Mouse (Mus musculus) liver, embryonic 15.5 days (tissue): ENCODE measurements at regions not wholly inside any gene's neighbourhood (a gene's known extent, or its start where the extent isn't known, plus 50 kb on each side); places are given as distances from the start of the nearest gene placed in this dataset.

Experiments used
- ATAC-seq: fragments of 200-750 bp; cut with Nextera tagmentation; 2 replicates; pipeline ENCODE4 v1.8.0; 2017; ENCODE audit warnings: moderate number of reproducible peaks, mild to moderate bottlenecking, moderate library complexity; ENCODE audit not compliant: insufficient read depth
- H3K27ac ChIP-seq: fragments of 300-500 bp; sonication (generic); replicated peaks from 2 replicates; pipeline ENCODE4 v1.5.1; 2015; ENCODE audit warnings: mild to moderate bottlenecking, inconsistent platforms
- H3K27me3 ChIP-seq: fragments of 300-500 bp; sonication (generic); 2 replicates; pipeline ENCODE4 v1.6.1; 2015; ENCODE audit warnings: mild to moderate bottlenecking, inconsistent platforms
- H3K36me3 ChIP-seq: fragments of 300-500 bp; sonication (generic); replicated peaks from 2 replicates; pipeline ENCODE4 v1.6.1; 2015; ENCODE audit warnings: moderate library complexity, mild to moderate bottlenecking, inconsistent platforms
- H3K4me1 ChIP-seq: fragments of 300-500 bp; sonication (generic); replicated peaks from 2 replicates; pipeline ENCODE4 v1.6.1; 2015; ENCODE audit warnings: inconsistent platforms
- H3K4me2 ChIP-seq: fragments of 300-500 bp; sonication (generic); 2 replicates; pipeline ENCODE4 v1.6.1; 2015; ENCODE audit warnings: moderate library complexity, mild to moderate bottlenecking, inconsistent platforms
- H3K4me3 ChIP-seq: fragments of 300-500 bp; sonication (generic); replicated peaks from 2 replicates; pipeline ENCODE4 v1.5.1; 2015; ENCODE audit warnings: mild to moderate bottlenecking, inconsistent platforms
- H3K9ac ChIP-seq: fragments of 300-500 bp; sonication (generic); 2 replicates; pipeline ENCODE4 v1.6.1; 2015; ENCODE audit warnings: moderate library complexity, mild to moderate bottlenecking, inconsistent platforms
- H3K9me3 ChIP-seq: fragments of 300-500 bp; sonication (generic); replicated peaks from 2 replicates; pipeline ENCODE4 v1.6.1; 2016; ENCODE audit warnings: inconsistent platforms
- WGBS: fragments of 180-500 bp; shearing (Covaris S2); methylation state at CpG from one replicate; pipeline ENCODE4 v1.1.7; 2015; ENCODE audit warnings: mixed read lengths; ENCODE audit not compliant: insufficient replicate concordance; 5-methylcytosine and 5-hydroxymethylcytosine counted together

DNA sequence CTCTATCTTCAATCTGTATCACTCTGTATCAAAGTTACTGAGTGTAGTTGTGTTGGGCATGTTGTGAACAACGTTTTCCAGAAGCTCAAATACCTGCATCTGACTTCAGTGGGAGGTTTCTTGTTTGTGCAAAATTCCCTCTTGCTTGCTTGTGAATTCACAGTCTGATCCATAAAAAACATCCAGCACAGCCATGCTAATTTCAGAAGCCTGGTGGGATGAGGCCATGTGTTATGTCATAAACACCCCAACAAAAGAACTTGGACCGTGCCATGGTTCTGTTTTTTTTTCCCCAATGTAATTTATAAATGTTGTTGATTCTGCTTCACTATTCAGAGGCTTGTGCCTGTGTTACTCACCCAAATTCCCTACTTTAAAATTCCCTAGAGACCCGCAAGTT, 415.9 kb upstream of the Dph6 start:
- Histone ChIP-seq H3K36me3 (no peaks in the 10 kb centered on the region), H3K4me3 (no peak overlapping the region), H3K9me3 (no peaks in the 10 kb centered on the region), H3K27me3 (no peaks in the 10 kb centered on the region), H3K4me1 (no peaks in the 10 kb centered on the region), H3K27ac (no peak overlapping the region), H3K9ac (no peak overlapping the region), H3K4me2 (no peak overlapping the region)
- no peak for ATAC-seq
- 51% methylated on average over 3 of the region's 3 CpGs for WGBS

DNA sequence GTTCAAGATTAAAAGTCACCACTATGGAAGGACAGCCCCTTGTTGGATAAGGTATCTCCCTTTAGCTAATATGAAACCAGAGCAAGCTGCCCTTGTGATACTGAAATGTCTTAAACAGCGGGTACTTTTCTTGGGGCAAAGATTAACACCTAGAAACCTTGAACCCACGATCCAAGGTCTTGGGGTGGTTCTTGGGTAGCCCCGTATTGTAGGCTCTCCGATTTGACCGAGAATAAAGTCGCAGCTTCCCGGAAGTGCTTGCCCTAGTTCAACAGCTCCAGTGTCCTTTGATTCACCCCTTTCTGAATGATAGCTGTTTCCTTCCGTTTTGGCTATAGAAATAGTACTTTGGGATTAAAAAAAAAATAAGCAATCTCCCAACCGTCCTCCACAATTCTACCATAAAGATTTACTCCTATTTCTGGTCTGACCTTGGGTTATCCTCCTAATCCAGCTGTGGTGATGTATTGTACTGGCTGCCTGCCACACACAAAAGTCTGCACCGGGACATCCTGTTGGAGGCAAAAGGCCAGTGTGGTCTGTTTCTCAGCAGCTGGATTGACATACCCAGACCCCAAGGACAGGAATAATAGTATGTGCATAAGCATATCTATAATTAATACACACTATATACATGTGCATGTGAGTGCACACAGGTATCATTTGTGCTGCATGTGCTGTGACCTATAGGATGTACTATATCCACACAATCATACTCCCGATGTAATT, 427.0 kb upstream of the Dph6 start:
- no peak overlapping the region for H3K27ac ChIP-seq
- no peaks in the 10 kb centered on the region for H3K9me3 ChIP-seq
- H3K36me3 ChIP-seq: no peaks in the 10 kb centered on the region
- no peak for ATAC-seq
- no peak overlapping the region for H3K9ac ChIP-seq
- no peak overlapping the region for H3K4me3 ChIP-seq
- H3K4me2 ChIP-seq: no peak overlapping the region
- no peaks in the 10 kb centered on the region for H3K27me3 ChIP-seq
- 59% methylated on average over 11 of the region's 11 CpGs for WGBS
- H3K4me1 ChIP-seq: no peaks in the 10 kb centered on the region

DNA sequence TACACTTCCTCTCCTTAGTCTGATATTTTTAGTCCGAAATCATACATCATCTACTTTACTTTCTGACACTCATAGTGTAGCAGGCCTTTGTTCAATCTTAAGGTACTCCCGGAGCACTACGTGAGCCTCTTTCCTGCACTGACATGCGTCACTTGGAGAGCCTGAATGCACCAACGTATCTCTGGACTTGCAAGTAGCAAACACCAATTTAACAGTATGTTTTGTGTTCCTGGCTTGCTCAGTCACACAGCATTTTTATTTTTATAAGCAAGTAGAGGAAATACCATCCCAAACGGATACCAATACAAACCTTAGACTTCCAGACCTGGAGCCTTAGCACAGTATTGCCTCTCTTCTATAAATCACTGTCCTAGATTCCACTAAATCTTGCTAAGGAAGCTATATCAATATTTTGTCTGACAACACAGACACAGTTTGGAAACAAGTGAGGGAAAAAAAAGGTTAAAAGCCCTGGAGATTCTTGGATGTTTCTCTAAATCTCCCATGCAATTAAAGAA, 427.6 kb upstream of the Dph6 start:
- H3K27me3 ChIP-seq: no peaks in the 10 kb centered on the region
- no peak overlapping the region for H3K4me3 ChIP-seq
- no peaks in the 10 kb centered on the region for H3K36me3 ChIP-seq
- H3K27ac ChIP-seq: no peak overlapping the region
- 51% methylated on average over 6 of the region's 6 CpGs for WGBS
- no peak for ATAC-seq
- no peak overlapping the region for H3K4me2 ChIP-seq
- H3K4me1 ChIP-seq: no peaks in the 10 kb centered on the region
- no peak overlapping the region for H3K9ac ChIP-seq
- H3K9me3 ChIP-seq: no peaks in the 10 kb centered on the region

DNA sequence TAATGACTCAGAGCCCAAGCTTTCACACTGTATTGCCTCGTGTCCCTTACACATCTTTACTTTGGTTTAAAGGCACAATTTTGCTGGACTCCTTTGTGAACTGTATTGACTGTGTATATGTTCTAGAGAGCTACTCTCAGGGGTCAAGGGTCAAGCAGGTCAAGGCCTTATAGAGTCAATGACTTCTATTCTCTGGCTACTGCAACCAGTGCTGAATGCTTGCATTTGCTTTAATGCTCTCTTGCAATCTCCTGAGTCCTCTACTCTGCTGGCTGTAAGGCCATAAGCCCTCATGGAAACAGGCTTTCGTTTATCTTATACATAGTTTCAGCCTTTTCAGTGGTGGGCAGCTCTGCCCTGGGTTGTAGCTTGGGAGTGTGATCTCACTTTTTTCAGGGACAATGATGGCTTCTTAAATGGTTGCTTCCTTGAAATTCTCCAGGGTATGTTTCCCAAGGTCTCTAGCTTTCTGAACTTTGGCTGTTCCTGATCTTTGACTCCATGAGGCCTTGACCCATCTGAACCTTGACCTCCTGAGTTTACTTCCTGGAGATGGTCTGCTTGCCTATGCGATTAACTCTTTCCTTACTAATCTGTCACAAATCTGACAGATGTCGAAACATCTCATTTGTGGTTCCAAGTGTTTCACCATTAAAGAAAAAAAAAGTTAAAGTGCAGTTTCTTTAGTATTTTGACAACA, 433.8 kb upstream of the Dph6 start:
- no peak overlapping the region for H3K4me2 ChIP-seq
- no peaks in the 10 kb centered on the region for H3K9me3 ChIP-seq
- no peak overlapping the region for H3K4me3 ChIP-seq
- 44% methylated on average over 4 of the region's 4 CpGs for WGBS
- no peaks in the 10 kb centered on the region for H3K27me3 ChIP-seq
- H3K4me1 ChIP-seq: no peaks in the 10 kb centered on the region
- H3K36me3 ChIP-seq: no peaks in the 10 kb centered on the region
- no peak overlapping the region for H3K9ac ChIP-seq
- no peak overlapping the region for H3K27ac ChIP-seq
- ATAC-seq: no peak

GRCm38 (mm10) chr2:115090430-115091175, 435.8 kb upstream of the Dph6 start:
- no peaks in the 10 kb centered on the region for H3K9me3 ChIP-seq
- no peak overlapping the region for H3K9ac ChIP-seq
- ATAC-seq: no peak
- H3K4me1 ChIP-seq: no peaks in the 10 kb centered on the region
- no peaks in the 10 kb centered on the region for H3K36me3 ChIP-seq
- whole genome bisulfite sequencing: 39% methylated on average over 12 of the region's 12 CpGs
- H3K27me3 ChIP-seq: no peaks in the 10 kb centered on the region
- H3K4me3 ChIP-seq: no peak overlapping the region
- no peak overlapping the region for H3K4me2 ChIP-seq
- no peak overlapping the region for H3K27ac ChIP-seq

DNA sequence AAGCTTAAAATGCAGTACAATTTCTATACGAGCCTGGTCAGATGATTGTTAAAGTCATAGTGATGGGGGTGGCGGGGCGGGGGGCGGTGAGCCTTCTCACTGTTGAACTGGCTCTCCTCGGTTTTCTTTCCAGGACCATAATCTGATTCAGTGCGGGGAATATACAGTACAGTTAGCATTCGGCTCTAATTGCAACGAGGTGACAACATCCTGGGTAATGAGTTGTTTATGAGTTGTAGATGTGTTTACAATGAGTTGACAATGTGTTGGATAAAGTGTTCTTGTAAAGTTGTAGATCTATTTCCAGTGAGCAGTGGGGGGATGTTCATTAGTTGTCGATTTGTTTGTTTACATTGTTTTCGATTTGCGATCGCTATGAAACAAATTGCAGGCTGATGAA, 440.6 kb upstream of the Dph6 start:
- Histone ChIP-seq H3K4me1 (no peaks in the 10 kb centered on the region), H3K9ac (no peak overlapping the region), H3K27me3 (no peaks in the 10 kb centered on the region), H3K36me3 (no peaks in the 10 kb centered on the region), H3K27ac (no peak overlapping the region), H3K4me3 (no peak overlapping the region), H3K4me2 (no peak overlapping the region), H3K9me3 (no peaks in the 10 kb centered on the region)
- ATAC-seq: no peak
- WGBS: 67% methylated on average over 12 of the region's 12 CpGs

DNA sequence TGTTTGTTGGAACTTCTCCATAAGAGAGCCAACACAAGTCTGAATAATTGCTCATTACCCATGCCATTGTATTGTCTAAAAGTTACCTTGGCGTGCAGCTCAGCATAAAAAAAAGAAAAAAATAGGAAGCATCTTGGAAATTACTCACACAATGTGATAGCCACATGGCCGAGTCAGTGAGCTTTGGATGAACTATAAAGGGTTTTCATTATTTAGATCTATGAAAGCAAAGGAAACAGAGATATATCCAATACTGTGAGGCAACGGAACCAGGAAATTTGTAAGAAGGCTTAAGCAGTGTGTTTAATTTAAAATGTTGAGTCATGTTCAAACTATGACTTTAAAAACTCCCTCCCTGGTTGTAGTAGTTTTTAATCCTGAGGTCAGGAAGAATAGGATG, 446.7 kb upstream of the Dph6 start:
- Histone ChIP-seq H3K27me3 (no peaks in the 10 kb centered on the region), H3K9ac (no peak overlapping the region), H3K27ac (no peak overlapping the region), H3K4me3 (no peak overlapping the region), H3K4me1 (no peaks in the 10 kb centered on the region), H3K36me3 (no peaks in the 10 kb centered on the region), H3K9me3 (no peaks in the 10 kb centered on the region), H3K4me2 (no peak overlapping the region)
- 57% methylated on average over 3 of the region's 3 CpGs for WGBS
- ATAC-seq: no peak

DNA sequence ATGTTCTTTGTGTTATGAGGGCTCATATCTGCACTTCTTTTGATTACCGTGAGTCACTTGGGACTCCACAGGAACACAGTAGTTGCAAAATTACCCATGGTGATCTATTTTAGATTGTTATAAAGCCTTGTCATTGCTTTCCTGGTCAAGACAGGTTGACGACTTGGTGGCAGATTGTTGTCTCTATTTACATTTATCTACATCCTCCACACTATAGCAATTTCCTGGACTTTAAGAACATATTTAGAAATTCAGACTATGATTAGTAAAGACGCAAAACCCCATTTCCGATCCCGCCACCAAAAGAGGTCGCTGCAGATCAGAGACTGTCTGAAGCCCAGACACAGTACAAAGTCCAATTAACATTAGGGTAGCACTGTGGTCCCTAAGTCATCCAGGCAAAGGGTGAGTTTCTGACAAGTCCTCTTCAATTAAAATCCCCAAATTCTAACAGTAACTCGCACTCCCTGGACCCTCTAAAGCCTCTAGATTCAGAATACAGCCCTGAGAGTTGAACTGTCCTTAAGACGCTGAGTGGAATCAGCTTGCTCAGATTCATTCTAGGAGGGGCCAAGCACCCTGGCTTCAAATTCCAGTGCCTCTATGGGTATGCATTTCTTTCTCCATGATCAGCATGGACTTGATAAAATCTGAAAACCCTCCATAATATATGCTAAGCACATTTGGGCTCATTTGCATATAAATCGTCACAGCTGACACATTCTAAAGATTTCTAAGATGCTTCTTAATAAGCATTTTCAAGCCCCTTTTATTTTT, 461.9 kb upstream of the BC052040 start:
- no peaks in the 10 kb centered on the region for H3K9me3 ChIP-seq
- H3K9ac ChIP-seq: no peak overlapping the region
- H3K36me3 ChIP-seq: no peaks in the 10 kb centered on the region
- H3K27me3 ChIP-seq: no peaks in the 10 kb centered on the region
- 46% methylated on average over 9 of the region's 9 CpGs for WGBS
- no peak overlapping the region for H3K4me3 ChIP-seq
- H3K4me2 ChIP-seq: no peak overlapping the region
- no peak overlapping the region for H3K27ac ChIP-seq
- no peaks in the 10 kb centered on the region for H3K4me1 ChIP-seq
- ATAC-seq: no peak

- H3K36me3 ChIP-seq: no peaks in the 10 kb centered on the region
- no peaks in the 10 kb centered on the region for H3K9me3 ChIP-seq
- no peaks in the 10 kb centered on the region for H3K27me3 ChIP-seq
- H3K4me2 ChIP-seq: no peak overlapping the region
- ATAC-seq: no peak
- WGBS: 59% methylated on average over 3 of the region's 3 CpGs
- H3K4me1 ChIP-seq: no peaks in the 10 kb centered on the region
- no peak overlapping the region for H3K9ac ChIP-seq
- H3K27ac ChIP-seq: no peak overlapping the region
- H3K4me3 ChIP-seq: no peak overlapping the region
Observed at GRCm38 (mm10) chr2:115120206-115120503, 461.4 kb upstream of the BC052040 start.

DNA sequence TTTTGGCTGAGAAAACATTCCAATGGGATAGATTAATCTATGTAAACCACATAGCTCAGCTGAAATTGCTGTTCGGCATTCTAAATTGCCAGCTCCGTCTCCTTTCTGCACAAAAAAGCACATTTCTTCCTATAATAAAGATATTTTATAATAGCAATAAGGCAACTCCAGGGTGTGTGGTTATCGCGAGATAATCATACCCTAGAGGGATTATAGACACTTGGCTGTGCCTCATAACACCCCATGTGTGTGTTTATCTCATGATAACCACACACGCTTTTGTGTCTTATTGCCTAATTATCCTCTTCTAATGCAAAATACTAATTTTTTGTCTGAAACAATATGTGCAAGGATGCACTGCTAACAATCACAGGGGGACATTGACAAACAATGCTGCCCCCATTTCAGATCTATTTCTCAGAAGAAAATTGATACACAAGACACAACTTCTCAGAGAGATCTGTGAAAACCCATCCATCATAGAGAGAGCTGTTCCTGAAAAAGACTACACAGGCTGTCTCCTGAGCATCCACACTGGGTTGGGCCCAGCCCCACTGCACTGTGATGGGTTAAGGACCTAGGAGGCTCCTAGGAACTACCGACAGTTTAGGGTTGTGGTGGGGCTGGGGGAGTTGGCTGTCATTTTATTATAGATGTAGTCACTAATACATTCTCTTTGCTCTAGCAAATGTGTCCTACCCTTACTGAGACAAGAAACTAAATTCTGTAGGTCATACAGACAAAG, 454.7 kb upstream of the BC052040 start:
- Histone ChIP-seq H3K27me3 (no peaks in the 10 kb centered on the region), H3K4me2 (no peak overlapping the region), H3K9ac (no peak overlapping the region), H3K9me3 (no peaks in the 10 kb centered on the region), H3K36me3 (no peaks in the 10 kb centered on the region), H3K27ac (no peak overlapping the region), H3K4me1 (no peaks in the 10 kb centered on the region), H3K4me3 (no peak overlapping the region)
- no peak for ATAC-seq
- 70% methylated on average over 6 of the region's 6 CpGs for WGBS
